Mouse (Mus musculus) embryonic fibroblast, embryonic 13.5 days (primary cell): ENCODE measurements around the gene Morc3.

Experiments
- CTCF ChIP-seq: IDR thresholded peaks from 2 replicates; pipeline ENCODE4 v1.5.1; 2011; ENCODE audit warnings: mild to moderate bottlenecking, control low read depth, low read length, moderate library complexity, borderline replicate concordance; ENCODE audit not compliant: insufficient read depth
- POLR2A ChIP-seq: IDR thresholded peaks from 2 replicates; pipeline ENCODE4 v1.6.1; 2011; ENCODE audit warnings: low read depth, mild to moderate bottlenecking, control low read depth, low read length, moderate library complexity

DNA sequence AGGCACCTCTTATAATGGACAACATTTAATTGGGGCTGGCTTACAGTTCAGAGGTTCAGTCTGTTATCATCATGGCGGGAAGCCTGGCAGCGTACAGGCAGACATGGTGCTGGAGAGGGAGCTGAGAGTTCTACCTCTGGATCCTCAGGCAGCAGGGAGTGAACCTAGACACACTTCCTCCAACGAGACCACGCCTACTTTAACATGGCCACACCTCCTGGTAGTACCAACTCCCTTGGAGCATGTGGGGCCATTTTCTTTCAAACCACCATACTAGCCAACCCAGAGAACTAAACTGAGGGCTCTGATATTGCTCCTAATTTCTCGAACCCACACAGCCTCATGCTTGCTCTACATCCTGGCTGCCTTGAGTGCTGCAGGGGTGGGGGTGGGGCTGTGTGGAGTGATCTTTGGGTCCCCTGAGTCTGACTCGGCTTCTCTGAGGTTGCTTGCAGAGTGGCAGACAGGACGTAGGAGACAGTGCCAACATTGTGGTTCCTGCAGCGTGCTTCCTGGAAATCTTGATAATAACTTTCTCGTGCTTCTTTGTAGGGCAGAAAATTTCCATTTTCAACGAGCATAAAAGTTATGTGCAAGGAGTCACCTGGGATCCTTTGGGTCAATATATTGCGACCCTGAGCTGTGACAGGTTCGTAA is 59.2 kb downstream of the Morc3 start:
- TF ChIP-seq CTCF = no peak
- no peak for TF ChIP-seq POLR2A
